Mouse (Mus musculus) retina, postnatal 7 days (tissue): ENCODE data around the gene Tnfrsf18.

Experiments used
- DNase-seq: peaks from one replicate; pipeline ENCODE4 v3.0.0-alpha.2; 2012; ENCODE audit warnings: low read depth, low spot score

Gene Tnfrsf18

DNA sequence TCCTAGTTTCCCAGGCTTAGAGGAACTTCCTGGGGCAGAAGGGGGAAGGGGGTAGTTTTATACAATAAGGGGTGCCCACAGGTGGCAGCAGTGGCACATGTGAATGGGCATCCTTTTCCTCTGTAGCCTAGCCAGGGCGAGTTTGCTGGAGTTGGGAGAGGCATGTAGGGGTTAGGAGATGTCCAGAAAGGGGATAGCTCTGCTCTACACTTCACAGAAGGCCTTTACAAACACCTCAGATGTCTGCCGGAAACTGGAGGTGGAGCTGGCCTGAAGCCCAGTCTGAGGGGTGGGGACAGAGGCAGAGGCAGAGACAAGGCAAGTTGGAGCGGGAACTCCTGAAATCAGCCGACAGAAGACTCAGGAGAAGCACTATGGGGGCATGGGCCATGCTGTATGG is at the start of gene Tnfrsf18:
Gene Tnfrsf18, plus strand, starts transcription at position 152 of the 400 bp plus-strand sequence.
- no peak for DNase-seq

DNA sequence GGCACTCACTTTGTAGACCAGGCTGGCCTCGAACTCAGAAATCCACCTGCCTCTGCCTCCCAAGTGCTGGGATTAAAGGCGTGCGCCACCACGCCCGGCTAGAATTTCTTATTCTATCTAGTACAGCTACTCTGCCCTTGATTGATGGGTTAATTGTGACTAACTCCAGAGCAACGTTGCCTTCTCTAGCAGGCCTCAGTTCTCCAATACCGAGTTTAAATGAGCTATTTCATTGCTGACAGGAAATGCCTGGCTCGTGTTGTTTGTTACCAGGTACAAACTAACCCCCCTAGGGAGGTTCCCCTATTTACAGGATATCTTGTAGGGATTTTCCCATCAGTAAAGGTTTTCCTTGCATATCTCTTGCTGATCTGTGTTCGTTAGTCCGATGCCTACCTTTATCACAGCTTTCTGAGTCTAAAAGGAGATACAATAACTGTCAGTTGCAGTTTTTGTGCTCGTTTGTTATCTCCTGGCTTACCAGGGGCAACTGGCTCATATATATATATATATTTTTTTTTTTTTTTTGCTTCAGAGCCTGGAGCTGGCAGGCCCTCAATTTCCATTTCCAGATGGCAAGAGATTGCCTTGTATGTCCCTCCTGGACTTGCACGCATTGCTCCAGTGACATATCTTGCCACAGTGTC is 44.4 kb upstream of the Tnfrsf18 start:
- no peak for DNase-seq

DNA sequence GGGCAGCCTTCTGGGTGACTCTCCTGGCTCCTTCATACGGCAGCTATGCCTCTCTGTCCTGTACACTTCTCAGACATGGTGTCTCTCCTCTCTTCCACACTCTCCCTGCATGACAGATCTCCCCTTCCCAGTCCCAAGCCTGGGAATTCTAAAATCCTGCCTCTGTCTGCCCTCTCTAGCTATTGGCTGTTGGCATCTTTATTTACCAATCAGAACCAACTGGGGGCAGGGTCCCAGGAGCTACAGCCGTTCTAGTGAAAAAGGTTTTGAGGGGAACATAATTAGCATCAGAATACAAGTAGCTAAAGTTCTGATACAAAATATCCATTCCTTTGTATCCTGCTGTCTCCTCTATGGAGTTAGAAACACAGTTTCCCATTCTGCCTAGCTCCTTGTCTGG is 42.2 kb upstream of the Tnfrsf18 start:
- no peak for DNase-seq

DNA sequence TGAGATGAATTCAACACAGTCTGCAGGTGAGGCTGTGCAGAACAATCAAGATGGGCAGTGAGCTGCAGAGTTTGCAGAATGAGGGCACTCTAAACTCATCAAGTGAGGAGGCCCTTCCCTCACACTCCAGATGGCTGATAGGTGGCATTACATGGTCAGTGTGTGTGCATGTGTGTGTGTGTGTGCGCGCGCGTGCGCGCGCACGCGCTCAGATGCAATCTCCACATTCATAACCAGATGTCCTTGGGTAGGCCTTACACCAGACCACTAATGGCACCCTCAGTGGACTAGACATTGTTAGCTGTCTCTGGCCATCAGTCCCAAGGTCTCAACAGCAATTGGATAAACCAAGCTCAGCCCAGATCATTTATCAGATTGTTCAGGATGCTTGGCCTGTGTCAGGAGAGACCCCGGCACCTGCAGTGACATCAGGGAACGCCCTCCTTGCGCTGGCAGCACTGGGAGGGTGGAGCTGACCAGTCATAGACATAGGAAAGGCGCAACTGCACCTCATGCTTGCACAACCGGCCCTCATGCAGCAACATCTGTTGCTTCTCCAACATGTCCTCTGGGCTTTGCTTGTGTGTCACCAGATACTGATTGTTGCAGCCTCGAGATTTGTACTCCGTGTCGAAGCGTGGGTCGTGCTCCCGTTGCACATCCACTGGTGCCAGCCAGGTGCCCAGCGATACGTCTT is 34.6 kb upstream of the Tnfrsf18 start:
- DNase-seq = no peak

DNA sequence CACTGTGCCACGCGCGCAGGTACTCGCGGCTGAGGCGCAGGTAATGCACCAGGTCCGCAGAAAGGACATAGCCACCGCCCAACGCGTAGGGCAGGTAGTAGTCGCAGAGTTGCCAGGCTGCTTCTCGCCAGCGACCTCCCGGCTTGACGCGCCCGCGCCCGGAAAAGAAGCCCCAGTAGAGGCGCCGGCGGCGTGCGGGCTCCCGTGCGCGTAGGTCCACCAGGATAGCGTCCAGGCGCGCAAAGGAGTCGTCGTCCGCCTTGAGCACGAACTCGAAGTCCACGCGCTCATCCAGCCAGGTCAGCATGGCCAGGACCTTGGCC is 34.1 kb upstream of the Tnfrsf18 start:
- DNase-seq = no peak

DNA sequence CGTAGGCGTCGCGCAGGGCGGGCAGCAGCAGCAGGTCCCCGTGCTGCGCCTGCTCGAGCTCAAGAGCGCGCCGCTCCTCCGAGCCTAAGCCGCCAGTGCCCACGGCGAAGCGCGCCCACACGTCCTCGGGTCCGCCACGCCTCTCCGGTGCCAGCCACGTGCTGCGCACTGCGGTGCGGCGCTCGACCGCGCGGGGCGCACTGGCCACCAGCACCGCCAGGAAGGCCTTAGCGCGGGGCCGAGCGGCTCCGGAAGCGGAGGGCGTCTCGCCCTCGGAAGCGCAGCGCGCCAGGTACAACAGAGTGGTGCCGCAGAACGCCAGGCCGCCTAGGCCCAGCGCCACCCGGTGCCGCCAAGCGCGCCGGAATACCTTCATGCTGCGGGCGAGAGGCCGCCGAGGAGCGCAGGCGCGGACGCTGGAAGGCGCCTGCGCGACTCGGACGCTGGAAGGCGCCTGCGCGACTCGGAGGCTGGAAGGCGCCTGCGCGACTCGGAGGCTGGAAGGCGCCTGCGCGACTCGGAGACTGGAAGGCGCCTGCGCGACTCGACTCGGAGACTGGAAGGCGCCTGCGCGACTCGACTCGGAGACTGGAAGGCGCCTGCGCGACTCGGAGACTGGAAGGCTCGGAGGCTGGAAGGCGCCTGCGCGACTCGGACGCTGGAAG is 33.6 kb upstream of the Tnfrsf18 start, which contains the start of the genes B3galt6 and Sdf4:
Gene B3galt6, minus strand, starts transcription at position 409 of the 665 bp plus-strand sequence.
Gene Sdf4, plus strand, starts transcription at position 632 of the 665 bp plus-strand sequence.
- peak; percentile 93 for DNase-seq

DNA sequence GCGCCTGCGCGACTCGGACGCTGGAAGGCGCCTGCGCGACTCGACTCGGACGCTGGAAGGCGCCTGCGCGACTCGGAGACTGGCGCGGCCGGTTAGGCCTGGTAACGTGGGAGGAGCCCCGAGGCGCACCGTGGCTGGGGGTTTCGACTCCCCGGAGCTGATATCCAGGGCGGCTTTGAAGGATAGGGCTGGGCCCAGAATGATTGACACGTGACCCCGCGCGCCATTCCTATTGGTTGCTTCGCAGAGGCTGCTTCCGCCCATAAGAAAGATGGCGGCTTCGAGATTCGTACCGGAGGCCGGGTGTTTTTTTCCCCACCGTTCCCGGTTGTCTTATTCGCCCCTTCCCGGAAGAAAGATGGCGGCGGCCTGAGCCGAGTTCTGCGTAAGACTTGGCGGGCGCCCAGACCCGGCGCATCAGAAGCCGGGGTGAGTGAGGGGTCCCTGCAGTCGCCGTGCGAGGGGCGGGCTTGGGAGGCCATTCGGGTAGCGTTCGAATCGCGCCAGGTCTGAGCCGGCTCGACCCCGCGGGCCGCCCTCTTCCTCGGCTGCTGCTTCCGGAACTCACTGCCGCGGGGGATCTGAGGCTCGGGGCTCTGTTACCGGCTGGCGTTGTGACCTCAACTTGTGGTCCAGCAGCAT is 32.9 kb upstream of the Tnfrsf18 start:
- DNase-seq = peak; percentile 96

DNA sequence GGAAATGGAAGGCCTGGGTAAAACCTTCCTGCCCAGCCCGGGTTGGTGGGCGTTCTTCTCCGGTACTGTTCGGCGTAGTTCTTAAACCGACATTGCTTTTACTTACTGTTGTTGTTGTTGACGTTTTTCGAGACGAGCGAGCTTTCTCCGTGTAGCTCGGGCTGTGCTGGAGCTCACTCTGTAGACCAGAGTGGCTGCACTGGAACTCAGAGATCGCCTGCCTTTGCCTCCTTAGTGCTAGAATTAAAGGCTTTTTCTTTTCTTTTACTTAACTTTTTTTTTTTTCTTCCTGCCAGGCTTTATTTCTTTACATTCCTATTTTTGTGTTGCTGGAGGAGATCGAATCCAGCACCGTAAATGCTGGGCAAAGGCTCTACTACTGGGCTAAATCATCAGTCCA is 32.4 kb upstream of the Tnfrsf18 start:
- DNase-seq = no peak

DNA sequence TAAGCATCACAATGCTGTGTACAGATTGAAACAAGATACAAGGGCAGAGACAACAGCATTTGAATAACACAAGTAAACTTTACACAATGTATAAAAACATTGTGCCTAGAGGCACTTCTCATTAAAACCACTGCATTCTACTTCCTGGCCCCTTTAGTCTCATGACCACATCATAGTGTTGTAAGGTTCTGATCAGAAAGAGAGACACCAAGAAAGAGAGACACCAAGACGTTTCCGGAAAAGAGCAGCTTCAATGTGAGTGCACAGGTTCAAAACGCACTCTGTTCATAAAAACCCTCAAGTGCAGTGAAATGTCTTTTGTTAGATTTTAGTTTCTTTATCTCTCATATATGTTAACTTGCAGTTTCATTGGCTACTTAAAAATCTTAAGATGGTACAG is 21.9 kb upstream of the Tnfrsf18 start:
- no peak for DNase-seq

DNA sequence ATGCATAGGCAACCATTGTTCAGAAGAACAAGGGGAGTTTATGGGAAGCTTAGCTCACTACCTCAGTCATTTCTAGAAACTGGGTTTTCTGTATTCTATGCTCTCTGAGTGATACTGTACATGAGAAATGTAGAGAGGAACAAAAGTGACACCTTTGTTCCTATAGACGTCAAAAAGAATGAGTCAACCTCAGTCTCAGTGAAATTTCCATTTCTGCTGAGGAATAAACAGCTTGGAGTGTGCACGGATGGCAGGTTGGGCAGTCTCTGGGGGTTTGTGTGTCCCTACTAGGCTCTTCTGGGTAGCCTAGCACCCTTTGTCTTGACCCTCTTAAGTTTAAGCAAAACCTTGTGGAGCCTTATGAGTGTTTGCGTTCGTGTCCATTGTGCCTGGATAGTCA is 17.6 kb upstream of the Tnfrsf18 start:
- no peak for DNase-seq

DNA sequence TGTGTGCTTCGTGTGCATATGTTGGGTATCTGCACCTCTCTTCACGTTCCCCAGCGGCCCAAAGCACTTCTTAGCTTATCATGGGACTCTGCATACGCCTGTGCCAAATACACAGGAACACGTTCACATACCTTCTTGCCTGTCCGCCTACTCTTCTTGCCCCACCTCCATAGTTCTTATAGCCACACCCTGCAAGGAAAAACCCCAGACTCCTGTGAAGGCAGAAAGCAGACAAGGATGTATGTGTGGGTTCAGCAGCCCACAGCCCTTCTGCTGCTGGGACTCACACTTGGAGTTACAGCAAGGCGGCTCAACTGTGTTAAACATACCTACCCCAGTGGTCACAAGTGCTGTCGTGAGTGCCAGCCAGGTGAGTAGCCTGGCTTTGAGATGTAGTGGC is 12.3 kb upstream of the Tnfrsf18 start, which contains the start of gene Tnfrsf4:
Gene Tnfrsf4, plus strand, starts transcription at position 207 of the 400 bp plus-strand sequence.
- DNase-seq = no peak

DNA sequence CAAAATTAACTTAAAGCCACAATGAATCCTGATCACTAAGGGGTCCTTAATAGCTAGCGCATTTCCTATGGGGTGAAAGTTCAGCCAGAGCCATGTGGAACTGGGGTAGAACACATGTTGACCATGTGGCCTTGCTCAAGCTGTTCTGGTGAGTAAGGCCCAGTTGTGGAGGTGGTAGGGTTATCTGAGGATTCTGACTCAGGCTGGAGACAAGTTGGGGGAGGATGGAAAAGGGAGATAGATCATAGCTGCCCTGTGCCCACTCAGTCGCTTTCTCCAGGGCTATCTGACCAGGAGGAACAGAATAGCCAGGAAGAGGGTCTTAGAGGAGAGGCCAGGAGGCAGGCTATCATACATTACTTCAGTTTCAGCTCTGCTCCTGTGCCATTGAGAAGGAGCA is 11.5 kb upstream of the Tnfrsf18 start:
- DNase-seq = no peak

DNA sequence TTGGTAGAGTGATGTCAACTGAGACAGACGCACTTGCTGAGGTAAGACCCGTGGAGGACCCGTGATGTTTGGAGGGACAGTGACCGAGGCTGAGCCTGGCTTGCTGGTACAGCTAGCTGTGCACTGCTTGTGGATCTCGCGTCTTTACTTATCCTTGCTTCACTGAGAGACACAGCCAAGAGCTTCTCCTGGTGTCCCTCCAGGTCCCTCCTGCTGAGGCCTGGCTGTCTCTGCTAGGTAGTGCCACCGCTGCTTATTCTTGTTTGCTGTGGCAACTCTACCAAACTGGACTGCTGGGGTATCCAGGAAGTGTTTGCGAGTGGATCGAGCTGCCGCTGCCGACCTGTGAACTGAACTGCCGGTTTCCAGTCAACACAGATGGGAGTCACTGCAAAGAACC is 6.2 kb upstream of the Tnfrsf18 start:
- DNase-seq = no peak

DNA sequence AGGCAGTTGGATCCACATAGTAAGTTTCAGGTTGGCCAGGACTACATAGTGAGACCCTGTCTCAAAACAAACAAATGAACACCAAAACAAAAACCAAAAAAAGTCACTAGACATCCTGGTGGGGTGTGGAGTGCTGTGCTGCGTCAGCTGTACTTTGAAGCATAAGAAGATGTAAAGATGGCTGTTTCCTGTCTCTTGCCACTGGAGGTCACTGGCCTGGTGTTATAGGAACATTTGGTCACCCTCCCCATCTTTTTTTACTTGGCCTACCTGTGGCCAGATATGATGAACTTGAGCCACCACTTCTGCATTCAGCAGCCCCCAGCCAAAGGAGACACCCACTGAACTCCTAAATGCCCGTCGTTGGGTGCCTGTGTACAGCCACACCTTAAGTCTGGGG is 4.6 kb upstream of the Tnfrsf18 start:
- no peak for DNase-seq

DNA sequence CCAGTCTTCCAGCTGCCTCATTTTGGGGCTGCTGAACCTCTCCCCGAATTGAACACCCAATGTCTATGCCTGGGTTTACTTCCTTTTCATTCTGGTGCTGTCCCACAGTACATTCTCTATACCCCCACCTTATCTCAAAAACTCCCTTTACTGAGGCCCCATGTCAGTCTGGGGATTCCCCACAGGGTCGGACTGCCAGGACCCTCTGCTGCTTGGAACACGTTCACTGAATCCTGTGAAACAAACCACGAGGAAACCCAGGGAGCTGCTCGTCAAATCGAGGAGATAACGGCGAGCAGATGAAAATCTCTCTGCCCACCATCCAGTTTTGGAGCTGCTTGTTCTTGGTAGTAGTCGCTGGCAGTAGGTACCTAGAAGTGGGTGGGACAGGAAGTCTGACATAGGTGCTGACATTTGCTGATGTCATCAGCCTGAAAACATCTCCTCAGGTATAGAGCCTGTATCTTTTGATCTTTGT is 4.0 kb upstream of the Tnfrsf18 start:
- DNase-seq = no peak

DNA sequence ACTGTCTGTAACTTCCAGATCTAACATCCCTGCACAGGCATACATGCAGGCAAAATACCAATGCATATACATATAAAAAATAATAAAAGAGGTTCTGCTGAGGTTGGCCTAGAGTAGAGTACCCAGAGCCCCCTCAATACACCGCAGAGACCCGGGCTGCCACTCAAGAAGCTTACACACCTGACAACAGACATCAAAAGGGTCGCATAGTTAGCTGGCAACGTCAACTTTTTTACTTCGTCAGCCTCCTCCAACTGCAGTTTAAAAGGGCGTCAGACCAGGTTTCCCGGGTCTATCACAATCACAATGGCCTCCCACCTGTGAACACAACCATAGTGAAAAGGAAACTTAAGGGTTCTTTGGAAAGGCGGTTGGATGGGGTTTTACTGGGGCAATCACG is 2.4 kb upstream of the Tnfrsf18 start:
- DNase-seq = no peak

DNA sequence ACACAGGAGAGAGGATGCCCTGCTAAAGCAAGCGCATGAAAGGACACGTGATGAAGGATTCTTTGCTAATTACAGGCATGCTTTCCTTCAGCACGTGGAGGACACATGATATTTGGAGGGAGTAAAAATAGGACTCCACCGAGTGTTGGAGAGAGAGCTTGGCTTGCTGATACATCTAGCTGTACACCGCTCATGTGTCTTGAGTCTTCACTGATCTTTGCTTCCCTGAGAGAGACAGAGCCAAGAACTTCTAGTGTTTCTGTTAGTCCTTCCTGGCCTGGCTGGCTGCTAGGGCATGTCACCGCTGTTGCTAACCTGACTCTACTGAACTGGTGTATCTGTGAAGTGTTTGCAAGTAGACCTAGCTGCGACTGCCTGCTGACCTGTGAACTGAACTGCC is 1.8 kb upstream of the Tnfrsf18 start:
- DNase-seq = no peak

DNA sequence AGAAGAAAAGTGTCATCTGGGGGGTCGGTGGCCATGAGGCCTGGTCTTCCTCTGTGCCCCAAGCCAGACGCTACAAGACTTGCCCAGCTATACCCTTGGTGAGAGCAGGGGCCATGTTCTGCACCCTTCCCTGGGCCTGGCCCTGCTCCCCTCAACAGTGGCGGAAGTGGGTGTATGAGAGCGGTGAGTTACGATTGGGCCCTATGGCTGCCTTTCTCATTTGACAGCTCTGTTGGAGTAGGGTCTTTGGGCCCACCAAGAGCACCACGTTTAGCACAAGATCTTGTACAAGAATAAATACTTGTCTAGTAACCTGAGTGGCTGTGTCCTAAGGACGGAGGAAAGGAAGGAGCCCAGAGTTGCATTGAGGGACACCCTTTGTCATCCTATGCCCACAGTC is 2.6 kb downstream of the Tnfrsf18 start:
- DNase-seq = no peak

DNA sequence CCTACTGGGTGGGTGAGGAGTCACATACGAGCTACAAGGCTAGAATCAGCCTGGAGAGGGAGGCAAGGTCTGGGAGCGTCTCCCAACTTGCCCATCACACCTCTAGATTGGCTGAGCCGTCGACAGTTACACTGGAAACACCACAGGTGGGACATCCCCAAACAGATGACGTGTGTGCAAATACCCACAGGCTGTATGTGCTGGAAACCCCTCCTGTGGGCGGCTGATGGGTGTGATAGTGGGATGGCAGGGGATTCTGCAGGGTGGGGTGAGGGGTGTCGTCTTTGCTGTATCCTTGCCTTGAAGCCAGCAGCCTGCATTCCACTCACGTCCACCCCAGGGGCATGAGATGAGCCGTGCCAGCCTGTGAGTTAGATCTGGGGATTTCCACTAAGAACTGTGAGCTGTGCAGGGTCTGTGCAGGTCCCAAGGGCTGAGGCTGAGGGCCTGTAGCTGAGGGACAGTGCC is 4.7 kb downstream of the Tnfrsf18 start:
- DNase-seq = no peak

DNA sequence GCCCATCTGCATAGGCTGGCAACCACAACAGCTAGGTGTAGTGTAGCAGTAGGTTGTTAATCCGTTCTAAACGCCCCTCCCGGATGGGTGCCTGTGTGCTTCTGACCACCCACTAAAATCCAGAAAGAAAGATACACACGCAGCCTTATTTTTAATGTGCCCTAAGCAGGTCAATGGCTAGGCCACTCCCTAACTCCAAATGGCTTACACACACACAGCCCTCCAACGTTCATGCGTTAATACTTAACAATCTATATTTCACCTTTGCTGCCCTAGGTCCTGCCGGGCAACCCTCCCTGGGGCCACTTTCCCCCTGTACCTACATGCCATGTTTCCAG is 5.3 kb downstream of the Tnfrsf18 start:
- no peak for DNase-seq

DNA sequence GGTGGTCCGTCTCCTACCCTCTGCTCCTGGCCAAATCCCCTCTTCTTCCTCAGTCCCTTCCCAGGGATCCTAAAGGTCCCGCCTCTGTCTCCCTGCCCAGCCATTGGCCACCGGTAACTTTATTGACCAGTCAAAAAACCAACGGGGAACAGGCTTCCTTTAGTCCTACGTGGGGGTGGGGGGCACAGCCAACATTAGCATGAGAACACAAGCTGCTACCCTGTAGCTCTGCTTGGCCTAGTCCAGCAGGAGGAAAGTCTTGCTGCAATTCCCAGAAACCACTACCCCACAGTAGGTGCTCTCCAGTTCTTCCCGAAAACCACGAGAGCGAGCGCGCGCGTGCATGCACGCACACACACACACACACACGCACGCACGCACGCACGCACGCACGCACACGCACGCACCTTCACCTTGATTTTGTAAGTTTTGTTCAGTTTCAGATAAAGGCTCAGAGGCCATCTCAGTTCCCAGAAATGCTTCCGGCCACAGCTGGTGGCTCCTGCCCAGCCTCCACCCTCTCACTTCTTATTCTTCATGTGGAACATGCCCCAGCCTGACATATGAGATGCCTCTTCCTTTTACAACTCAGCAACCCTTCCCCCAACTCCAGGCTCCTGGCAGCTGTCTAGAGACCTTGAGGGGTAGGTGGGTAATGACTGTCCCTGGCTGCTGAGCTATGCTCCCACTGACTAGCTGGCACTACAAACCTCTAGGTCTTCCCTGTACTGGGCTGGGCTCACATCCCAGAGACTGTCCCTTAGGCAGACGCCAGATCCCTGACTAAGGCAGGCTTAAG is 5.8 kb downstream of the Tnfrsf18 start:
- peak; percentile 59 for DNase-seq
